Mouse (Mus musculus): Measurements from ENCODE around the gene Dchs1. TPM values are rescaled to one million over a fixed set of nuclear protein-coding genes. Genes with fewer than 3 reads are reported as not detected.

Gene Dchs1
- polyA plus RNA-seq, 1 experiment: 28.6 TPM

GRCm38 (mm10) chr7:105791147-105791546, 3.7 kb upstream of the Dchs1 start:
- Histone ChIP-seq H3K4me3 (ENCODE audit: insufficient read depth, low read length) (no peak overlapping the region), H3K4me1 (ENCODE audit: control insufficient read depth, insufficient read depth, low read length) (peaks cover 2% of the 10 kb centered on the region; the same call in 1 of the 2 replicates), H3K27ac (ENCODE audit: insufficient read depth, low read length) (no peak overlapping the region)
- TF ChIP-seq POLR2A (IDR thresholded peaks at IDR 0.05; ENCODE audit: low read depth, low read length) (no peak), CTCF (IDR thresholded peaks at IDR 0.05; ENCODE audit: borderline replicate concordance, insufficient read depth, low read length) (no peak)

- peak overlapping the region; percentile 49 for H3K4me3 ChIP-seq (ENCODE audit: insufficient read depth, low read length)
- TF ChIP-seq CTCF (IDR thresholded peaks at IDR 0.05; ENCODE audit: borderline replicate concordance, insufficient read depth, low read length) (no peak), POLR2A (IDR thresholded peaks at IDR 0.05; ENCODE audit: low read depth, low read length) (0 out of 2 replicates have a peak, but pooled peaks have one; percentile 21)
- no peak overlapping the region for H3K27ac ChIP-seq (ENCODE audit: insufficient read depth, low read length)
- H3K4me1 ChIP-seq (ENCODE audit: control insufficient read depth, insufficient read depth, low read length): peaks cover 19% of the 10 kb centered on the region
Measured at GRCm38 (mm10) chr7:105786506-105787284, 759 bp downstream of the Dchs1 start.

GRCm38 (mm10) chr7:105784556-105784955, 2.9 kb downstream of the Dchs1 start:
- Histone ChIP-seq H3K4me1 (ENCODE audit: control insufficient read depth, insufficient read depth, low read length) (peaks cover 19% of the 10 kb centered on the region), H3K27ac (ENCODE audit: insufficient read depth, low read length) (no peak overlapping the region), H3K4me3 (ENCODE audit: insufficient read depth, low read length) (no peak overlapping the region)
- TF ChIP-seq CTCF (IDR thresholded peaks at IDR 0.05; ENCODE audit: borderline replicate concordance, insufficient read depth, low read length) (no peak), POLR2A (IDR thresholded peaks at IDR 0.05; ENCODE audit: low read depth, low read length) (no peak)

- Histone ChIP-seq H3K4me1 (ENCODE audit: control insufficient read depth, insufficient read depth, low read length) (peaks cover 24% of the 10 kb centered on the region), H3K27ac (ENCODE audit: insufficient read depth, low read length) (peak overlapping the region; percentile 39), H3K4me3 (ENCODE audit: insufficient read depth, low read length) (no peak overlapping the region)
- TF ChIP-seq CTCF (IDR thresholded peaks at IDR 0.05; ENCODE audit: borderline replicate concordance, insufficient read depth, low read length) (no peak), POLR2A (IDR thresholded peaks at IDR 0.05; ENCODE audit: low read depth, low read length) (no peak)
Measured at GRCm38 (mm10) chr7:105783861-105784260, 3.6 kb downstream of the Dchs1 start.

- peaks cover 18% of the 10 kb centered on the region for H3K4me1 ChIP-seq (ENCODE audit: control insufficient read depth, insufficient read depth, low read length)
- H3K4me3 ChIP-seq (ENCODE audit: insufficient read depth, low read length): no peak overlapping the region
- peak overlapping the region; percentile 79 for H3K27ac ChIP-seq (ENCODE audit: insufficient read depth, low read length)
- TF ChIP-seq CTCF (IDR thresholded peaks at IDR 0.05; ENCODE audit: borderline replicate concordance, insufficient read depth, low read length) (no peak), POLR2A (IDR thresholded peaks at IDR 0.05; ENCODE audit: low read depth, low read length) (peak; percentile 34; the same call in 1 of the 2 replicates)
Measured at GRCm38 (mm10) chr7:105778553-105779265, 8.7 kb downstream of the Dchs1 start.

GRCm38 (mm10) chr7:105777797-105778552, 9.5 kb downstream of the Dchs1 start:
- H3K4me1 ChIP-seq (ENCODE audit: control insufficient read depth, insufficient read depth, low read length): peaks cover 16% of the 10 kb centered on the region
- H3K27ac ChIP-seq (ENCODE audit: insufficient read depth, low read length): peak overlapping the region; percentile 79
- TF ChIP-seq CTCF (IDR thresholded peaks at IDR 0.05; ENCODE audit: borderline replicate concordance, insufficient read depth, low read length) (no peak), POLR2A (IDR thresholded peaks at IDR 0.05; ENCODE audit: low read depth, low read length) (peak; percentile 60)
- H3K4me3 ChIP-seq (ENCODE audit: insufficient read depth, low read length): no peak overlapping the region

- H3K27ac ChIP-seq (ENCODE audit: insufficient read depth, low read length): peak overlapping the region; percentile 79
- no peak for TF ChIP-seq POLR2A (IDR thresholded peaks at IDR 0.05; ENCODE audit: low read depth, low read length)
- TF ChIP-seq CTCF (IDR thresholded peaks at IDR 0.05; ENCODE audit: borderline replicate concordance, insufficient read depth, low read length): no peak
- H3K4me3 ChIP-seq (ENCODE audit: insufficient read depth, low read length): no peak overlapping the region
- peaks cover 13% of the 10 kb centered on the region for H3K4me1 ChIP-seq (ENCODE audit: control insufficient read depth, insufficient read depth, low read length)
Measured at GRCm38 (mm10) chr7:105777316-105777715, 10.1 kb downstream of the Dchs1 start.

GRCm38 (mm10) chr7:105776026-105776425, 11.4 kb downstream of the Dchs1 start:
- no peak overlapping the region for H3K27ac ChIP-seq (ENCODE audit: insufficient read depth, low read length)
- H3K4me1 ChIP-seq (ENCODE audit: control insufficient read depth, insufficient read depth, low read length): peaks cover 13% of the 10 kb centered on the region
- TF ChIP-seq CTCF (IDR thresholded peaks at IDR 0.05; ENCODE audit: borderline replicate concordance, insufficient read depth, low read length) (no peak), POLR2A (IDR thresholded peaks at IDR 0.05; ENCODE audit: low read depth, low read length) (no peak)
- no peak overlapping the region for H3K4me3 ChIP-seq (ENCODE audit: insufficient read depth, low read length)

GRCm38 (mm10) chr7:105774661-105775060, 12.8 kb downstream of the Dchs1 start:
- Histone ChIP-seq H3K4me1 (ENCODE audit: control insufficient read depth, insufficient read depth, low read length) (peaks cover 13% of the 10 kb centered on the region), H3K4me3 (ENCODE audit: insufficient read depth, low read length) (no peak overlapping the region), H3K27ac (ENCODE audit: insufficient read depth, low read length) (no peak overlapping the region)
- no peak for TF ChIP-seq POLR2A (IDR thresholded peaks at IDR 0.05; ENCODE audit: low read depth, low read length)

Measured in embryonic fibroblast, embryonic 13.5 days (primary cell).